Mouse (Mus musculus) limb, embryonic 14.5 days (tissue): ENCODE measurements around the gene Capn8. TPM values are rescaled to one million over a fixed set of nuclear protein-coding genes. Genes with fewer than 3 reads are reported as not detected.

ENCODE experiments used
- ATAC-seq: fragments of 200-750 bp; cut with Nextera tagmentation; 2 replicates; pipeline ENCODE4 v1.8.0; 2017; ENCODE audit warnings: low read depth, moderate number of reproducible peaks, moderate TSS enrichment; ENCODE audit not compliant: low FRiP score
- DNase-seq: peaks from one replicate; pipeline ENCODE4 v3.0.0-alpha.2; 2015; ENCODE audit warnings: low spot score
- H3K27ac ChIP-seq: fragments of 300-500 bp; sonication (generic); replicated peaks from 2 replicates; pipeline ENCODE4 v1.5.1; 2014; ENCODE audit warnings: low read depth, mild to moderate bottlenecking, low read length, moderate library complexity, mixed read lengths
- H3K27me3 ChIP-seq: fragments of 300-500 bp; sonication (generic); 2 replicates; pipeline ENCODE4 v1.6.1; 2014; ENCODE audit warnings: low read length, mixed read lengths; ENCODE audit not compliant: control insufficient read depth, insufficient read depth
- H3K36me3 ChIP-seq: fragments of 300-500 bp; sonication (generic); 2 replicates; pipeline ENCODE4 v1.6.1; 2014; ENCODE audit warnings: mild to moderate bottlenecking, low read length, moderate library complexity, mixed read lengths; ENCODE audit not compliant: control insufficient read depth, insufficient read depth
- H3K4me1 ChIP-seq: fragments of 300-500 bp; sonication (generic); 2 replicates; pipeline ENCODE4 v1.6.1; 2014; ENCODE audit warnings: antibody characterized with exemption, low read length, mixed read lengths; ENCODE audit not compliant: control insufficient read depth, insufficient read depth
- H3K4me2 ChIP-seq: fragments of 300-500 bp; sonication (generic); replicated peaks from 2 replicates; pipeline ENCODE4 v1.6.1; 2014; ENCODE audit warnings: low read depth, mild to moderate bottlenecking, low read length, moderate library complexity; ENCODE audit not compliant: severe bottlenecking
- H3K4me3 ChIP-seq: fragments of 300-500 bp; sonication (generic); replicated peaks from 2 replicates; pipeline ENCODE4 v1.5.1; 2014; ENCODE audit warnings: low read length
- H3K9ac ChIP-seq: fragments of 300-500 bp; sonication (generic); 2 replicates; pipeline ENCODE4 v1.6.1; 2014; ENCODE audit warnings: mild to moderate bottlenecking, low read depth, low read length, moderate library complexity; ENCODE audit not compliant: severe bottlenecking
- H3K9me3 ChIP-seq: fragments of 300-500 bp; sonication (generic); 2 replicates; pipeline ENCODE4 v1.6.1; 2016; ENCODE audit warnings: low read length; ENCODE audit not compliant: control insufficient read depth
- POLR2A ChIP-seq: fragments of 200-500 bp; IDR thresholded peaks from 2 replicates; pipeline ENCODE4 v1.8.0; 2012; ENCODE audit warnings: inconsistent platforms, mild to moderate bottlenecking, moderate library complexity, borderline replicate concordance; ENCODE audit not compliant: insufficient read depth, insufficient read length; ENCODE audit errors: extremely low read depth
- WGBS: fragments of 180-500 bp; shearing (Covaris S2); extraction: QIAGEN DNeasy Blood & Tissue Kit; methylation state at CpG from one replicate; pipeline ENCODE4 v1.1.7; 2014; 5-methylcytosine and 5-hydroxymethylcytosine counted together
- polyA plus RNA-seq, 2 experiments: library from polyadenylated mRNA; depleted of rRNA in 1 of 2; stranded (reverse) in 1 of 2; unstranded in 1 of 2; fragments of >200 nt; fragmentation: Nextera tagmentation in 1 of 2; extraction: Ambion mirVana in 1 of 2; gene quantifications; 2 replicates each; pipeline versions ENCODE4 v1.2.1 to v1.2.3; 2012 to 2014

The Capn8 gene
- 0.08 TPM in 2 replicates for polyA plus RNA-seq (2012; rRNA removed)
- 0.08 TPM in 1 of 2 replicates, not detected in the other for polyA plus RNA-seq (2014; fragmentation: Nextera tagmentation; extraction: Ambion mirVana)

GRCm38 (mm10) chr1:182564408-182565120 is at the start of gene Capn8:
Gene Capn8 (plus strand): TSS chr1:182565007.
- H3K36me3 ChIP-seq = no peaks in the 10 kb centered on the region

GRCm38 (mm10) chr1:182516758-182517676 is 47.8 kb upstream of the Capn8 start, which contains the start of gene Capn2:
Gene Capn2 (minus strand): TSS chr1:182517608.
- 3% methylated on average over 70 of the region's 84 CpGs for WGBS
- Histone ChIP-seq H3K4me3 (peak within 1 kb of the TSS; percentile 87), H3K4me1 (peaks cover 45% of the 10 kb centered on the region), H3K4me2 (peak within 1 kb of the TSS; percentile 76), H3K27ac (peak within 1 kb of the TSS; percentile 94), H3K9me3 (no peaks in the 10 kb centered on the region), H3K36me3 (peaks cover 27% of the 10 kb centered on the region), H3K9ac (peak within 1 kb of the TSS; percentile 97), H3K27me3 (no peaks in the 10 kb centered on the region)
- DNase-seq = peak; percentile 61
- peak; percentile 73 for ATAC-seq
- 0 out of 2 replicates have a peak, but pooled peaks have one; percentile 7 for TF ChIP-seq POLR2A

More at GRCm38 (mm10) chr1:182564408-182565120, at the start of gene Capn8:
- H3K9ac ChIP-seq = no peak within 1 kb of the TSS
- no peak for DNase-seq
- H3K4me1 ChIP-seq = 0 out of 2 replicates have a peak, but pooled peaks cover 3% of the 10 kb centered on the region
- no peak within 1 kb of the TSS for H3K27ac ChIP-seq
- H3K27me3 ChIP-seq = no peaks in the 10 kb centered on the region
- no peak within 1 kb of the TSS for H3K4me2 ChIP-seq
- no peak for TF ChIP-seq POLR2A
- H3K4me3 ChIP-seq = no peak within 1 kb of the TSS
- 72% methylated on average over 5 of the region's 5 CpGs for WGBS
- H3K9me3 ChIP-seq = no peaks in the 10 kb centered on the region
- no peak for ATAC-seq

GRCm38 (mm10) chr1:182517677-182518011 is 47.2 kb upstream of the Capn8 start:
- Histone ChIP-seq H3K27me3 (no peaks in the 10 kb centered on the region), H3K9ac (peak overlapping the region; percentile 97), H3K4me1 (peaks cover 45% of the 10 kb centered on the region), H3K9me3 (no peaks in the 10 kb centered on the region), H3K4me3 (peak overlapping the region; percentile 87), H3K27ac (peak overlapping the region; percentile 94), H3K4me2 (peak overlapping the region; percentile 76), H3K36me3 (peaks cover 21% of the 10 kb centered on the region)
- no peak for TF ChIP-seq POLR2A
- ATAC-seq (no peak), DNase-seq (no peak)
- 1% methylated on average over 10 of the region's 10 CpGs for WGBS

GRCm38 (mm10) chr1:182518143-182518680 is 46.6 kb upstream of the Capn8 start:
- no peak overlapping the region for H3K4me3 ChIP-seq
- H3K9me3 ChIP-seq = no peaks in the 10 kb centered on the region
- 0 out of 2 replicates have a peak overlapping the region, but pooled peaks have one; percentile 94 for H3K27ac ChIP-seq
- H3K4me1 ChIP-seq = peaks cover 45% of the 10 kb centered on the region
- no peak overlapping the region for H3K4me2 ChIP-seq
- no peaks in the 10 kb centered on the region for H3K27me3 ChIP-seq
- ATAC-seq (no peak), DNase-seq (no peak)
- 55% methylated on average over 10 of the region's 10 CpGs for WGBS
- H3K36me3 ChIP-seq = peaks cover 19% of the 10 kb centered on the region
- H3K9ac ChIP-seq = no peak overlapping the region
- TF ChIP-seq POLR2A = no peak

GRCm38 (mm10) chr1:182518811-182519210 is 46.0 kb upstream of the Capn8 start:
- Histone ChIP-seq H3K9me3 (no peaks in the 10 kb centered on the region), H3K4me2 (no peak overlapping the region), H3K36me3 (peaks cover 13% of the 10 kb centered on the region), H3K9ac (no peak overlapping the region), H3K27ac (no peak overlapping the region), H3K27me3 (no peaks in the 10 kb centered on the region), H3K4me3 (no peak overlapping the region), H3K4me1 (peaks cover 45% of the 10 kb centered on the region)
- ATAC-seq (no peak), DNase-seq (no peak)
- no peak for TF ChIP-seq POLR2A
- WGBS = 84% methylated on average over 6 of the region's 6 CpGs
